Mouse (Mus musculus): ENCODE results near the gene Ldhc.
"Not testable (repeated sequence)": the region's sequence is repeated elsewhere in the genome, so short reads cannot be mapped to it uniquely, and the experiment has no call there.

The Ldhc gene

GRCm38 (mm10) chr7:46860996-46861395, at the start of gene Ldhc:
Gene Ldhc (plus strand): TSS chr7:46861203.
- in situ Hi-C loops (cut with MseI, MboI) = no loop called here

- in situ Hi-C loops (cut with MseI, MboI) = no loop called here
Measured at GRCm38 (mm10) chr7:46814012-46814411, 47.0 kb upstream of the Ldhc start.

- in situ Hi-C loops (cut with MseI, MboI) = not testable (repeated sequence)
Measured at GRCm38 (mm10) chr7:46820876-46821632, 39.9 kb upstream of the Ldhc start.

- in situ Hi-C loops (cut with MseI, MboI) = no loop called here
Measured at GRCm38 (mm10) chr7:46827046-46827802, 33.8 kb upstream of the Ldhc start.

- in situ Hi-C loops (cut with MseI, MboI) = no loop called here
Measured at GRCm38 (mm10) chr7:46827803-46828184, 33.2 kb upstream of the Ldhc start.

GRCm38 (mm10) chr7:46829911-46830310, 31.1 kb upstream of the Ldhc start:
- in situ Hi-C loops (cut with MseI, MboI) = no loop called here

GRCm38 (mm10) chr7:46830799-46831590, 30.0 kb upstream of the Ldhc start:
- in situ Hi-C loops (cut with MseI, MboI) = no loop called here

- in situ Hi-C loops (cut with MseI, MboI) = no loop called here
Measured at GRCm38 (mm10) chr7:46831693-46832092, 29.3 kb upstream of the Ldhc start.

GRCm38 (mm10) chr7:46832112-46832810, 28.7 kb upstream of the Ldhc start:
- in situ Hi-C loops (cut with MseI, MboI) = not testable (repeated sequence)

- in situ Hi-C loops (cut with MseI, MboI) = no loop called here
Measured at GRCm38 (mm10) chr7:46833266-46833665, 27.7 kb upstream of the Ldhc start.

GRCm38 (mm10) chr7:46833670-46834255, 27.2 kb upstream of the Ldhc start:
- in situ Hi-C loops (cut with MseI, MboI) = no loop called here

- in situ Hi-C loops (cut with MseI, MboI) = no loop called here
Measured at GRCm38 (mm10) chr7:46834994-46835610, 25.9 kb upstream of the Ldhc start.

GRCm38 (mm10) chr7:46836357-46836756, 24.6 kb upstream of the Ldhc start:
- in situ Hi-C loops (cut with MseI, MboI) = no loop called here

- in situ Hi-C loops (cut with MseI, MboI) = no loop called here
Measured at GRCm38 (mm10) chr7:46837073-46837472, 23.9 kb upstream of the Ldhc start.

- in situ Hi-C loops (cut with MseI, MboI) = no loop called here
Measured at GRCm38 (mm10) chr7:46838104-46838671, 22.8 kb upstream of the Ldhc start.

GRCm38 (mm10) chr7:46838891-46839302, 22.1 kb upstream of the Ldhc start:
- in situ Hi-C loops (cut with MseI, MboI) = no loop called here

- in situ Hi-C loops (cut with MseI, MboI) = no loop called here
Measured at GRCm38 (mm10) chr7:46839446-46839845, 21.6 kb upstream of the Ldhc start.

GRCm38 (mm10) chr7:46839861-46840260, 21.1 kb upstream of the Ldhc start:
- in situ Hi-C loops (cut with MseI, MboI) = no loop called here

- in situ Hi-C loops (cut with MseI, MboI) = no loop called here
Measured at GRCm38 (mm10) chr7:46840326-46840725, 20.7 kb upstream of the Ldhc start.

GRCm38 (mm10) chr7:46840787-46841525, 20.0 kb upstream of the Ldhc start, which contains the start of gene Ldha:
Gene Ldha (plus strand): TSS chr7:46841475.
- in situ Hi-C loops (cut with MseI, MboI) = no loop called here
